2 mouse cellular contexts compared by ENCODE assay signal in genomic region chr9:75253158-75253557, GRCm38 (mm10). TPM values are rescaled to one million over a fixed set of nuclear protein-coding genes. Genes with fewer than 3 reads are reported as not detected.
"Had no signal": no experiment of that assay in that cellular context is flagged by ENCODE, and none has a peak within 500 bp of the region (broad histone marks: within the 10 kb centered on the region; RNA-seq: fewer than 3 reads in every experiment).

No protein-coding gene starts in this region.

RNA-seq across cellular contexts. Expression of gene Myo5c, which starts 21.3 kb away (rescaled TPM):
- total RNA-seq: megakaryocyte-erythroid progenitor cell, adult 5-6 weeks had no signal
- polyA plus RNA-seq: macrophage had no signal
